Mouse (Mus musculus): ENCODE results near the gene Pomgnt2. TPM values are rescaled to one million over a fixed set of nuclear protein-coding genes. Genes with fewer than 3 reads are reported as not detected.
"Not testable (repeated sequence)": the region's sequence is repeated elsewhere in the genome, so short reads cannot be mapped to it uniquely, and the experiment has no call there.

Gene Pomgnt2
- polyA plus RNA-seq, 1 experiment from 2014 or later, result 5.1 TPM

DNA sequence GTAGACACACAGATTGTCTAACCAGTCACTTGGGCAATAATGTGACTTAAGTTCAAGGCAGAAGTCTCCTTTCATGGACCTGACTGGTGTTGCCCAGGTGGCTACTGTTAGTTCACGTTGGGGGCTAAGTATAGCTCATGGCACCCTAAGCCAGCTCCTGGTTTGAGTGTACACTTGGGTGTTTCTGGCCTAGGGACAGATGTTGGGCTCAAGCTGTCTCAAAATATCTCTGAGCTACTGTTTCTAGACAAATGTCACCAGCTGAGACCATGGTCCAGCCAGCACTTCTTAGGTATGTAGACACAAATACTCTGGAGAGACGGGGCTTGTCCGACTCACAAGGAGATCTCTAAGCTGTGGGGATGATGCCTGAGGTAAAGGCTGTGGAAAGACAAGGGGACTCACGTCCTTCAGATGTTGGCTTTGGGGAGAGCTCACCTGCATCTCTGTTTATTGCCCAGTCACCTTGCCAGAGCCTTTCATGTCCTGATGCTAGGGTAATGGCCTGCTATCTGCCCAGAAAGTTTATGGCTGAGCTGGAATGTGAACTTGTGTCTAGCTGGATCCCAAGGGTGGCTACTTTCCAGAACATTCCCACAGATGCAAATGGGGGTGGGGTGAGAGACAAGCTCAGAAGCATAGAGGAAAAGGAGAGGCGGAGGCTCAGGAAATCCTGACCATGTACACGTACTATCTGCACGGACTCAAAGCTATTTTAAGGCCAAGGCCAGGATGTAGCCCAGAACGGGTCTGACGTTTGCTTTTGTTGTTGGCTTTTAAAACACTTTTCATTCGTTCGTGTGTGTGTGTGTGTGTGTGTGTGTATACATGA is 31.2 kb upstream of the Pomgnt2 start:
- Histone ChIP-seq H3K9ac (ENCODE audit: low read depth, low read length) (no peak overlapping the region), H3K27me3 (replicated peaks; ENCODE audit: control insufficient read depth, insufficient read depth, low read length) (no peaks in the 10 kb centered on the region), H3K9me3 (ENCODE audit: control insufficient read depth, low read length) (no peaks in the 10 kb centered on the region), H3K4me2 (no peak overlapping the region), H3K27ac (ENCODE audit: low read depth, low read length) (no peak overlapping the region), H3K4me3 (ENCODE audit: low read depth, low read length) (no peak overlapping the region), H3K36me3 (ENCODE audit: control insufficient read depth, insufficient read depth, low read length) (no peaks in the 10 kb centered on the region), H3K4me1 (replicated peaks; ENCODE audit: control insufficient read depth, insufficient read depth, low read length) (peaks cover 10% of the 10 kb centered on the region)
- 58% methylated on average over 11 of the region's 11 CpGs for WGBS
- ATAC-seq (replicated peaks; ENCODE audit: low FRiP score), result no peak
- no peak for DNase-seq (ENCODE audit: low spot score)

DNA sequence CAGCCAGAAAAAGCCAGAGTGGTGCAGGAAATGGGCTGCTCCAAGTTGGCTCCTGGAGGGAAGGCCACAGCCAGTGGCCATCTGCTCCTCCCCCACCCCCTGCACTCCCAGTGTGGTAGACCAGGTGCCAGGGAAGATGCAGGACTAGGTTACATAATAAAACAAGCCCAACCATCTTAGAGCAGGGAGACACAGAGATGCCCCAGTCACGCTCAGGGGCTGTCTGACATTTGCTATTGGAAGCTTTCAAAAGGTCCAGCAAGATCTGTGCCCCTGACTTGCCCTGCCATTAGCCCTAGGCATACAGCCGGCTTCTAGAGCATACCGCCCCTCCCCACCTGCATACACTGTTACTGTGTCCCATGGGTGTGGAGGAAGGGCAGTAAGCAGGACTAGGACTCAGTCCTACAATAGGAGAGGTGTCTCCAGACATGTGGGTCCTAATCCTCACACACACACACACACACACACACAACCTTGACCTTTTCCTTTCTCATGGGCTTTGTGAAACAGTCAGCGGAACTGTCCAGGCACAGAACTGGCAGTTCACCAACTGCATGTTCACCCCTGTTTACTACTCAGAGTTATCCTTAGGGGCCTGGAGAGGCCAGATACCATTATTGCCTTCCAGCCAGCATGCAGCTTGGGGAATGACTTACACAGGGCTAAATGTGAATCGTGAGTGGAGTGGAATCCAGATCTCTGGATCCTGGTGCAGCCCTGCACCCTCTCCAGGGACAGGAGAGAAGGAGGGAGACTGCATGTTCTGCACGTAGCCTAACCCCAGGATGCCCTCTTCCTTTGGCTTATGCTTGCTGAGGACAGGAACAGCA is 30.4 kb upstream of the Pomgnt2 start:
- peaks cover 10% of the 10 kb centered on the region for H3K4me1 ChIP-seq (replicated peaks; ENCODE audit: control insufficient read depth, insufficient read depth, low read length)
- ATAC-seq (replicated peaks; ENCODE audit: low FRiP score), result no peak
- WGBS, result 66% methylated on average over 6 of the region's 6 CpGs

DNA sequence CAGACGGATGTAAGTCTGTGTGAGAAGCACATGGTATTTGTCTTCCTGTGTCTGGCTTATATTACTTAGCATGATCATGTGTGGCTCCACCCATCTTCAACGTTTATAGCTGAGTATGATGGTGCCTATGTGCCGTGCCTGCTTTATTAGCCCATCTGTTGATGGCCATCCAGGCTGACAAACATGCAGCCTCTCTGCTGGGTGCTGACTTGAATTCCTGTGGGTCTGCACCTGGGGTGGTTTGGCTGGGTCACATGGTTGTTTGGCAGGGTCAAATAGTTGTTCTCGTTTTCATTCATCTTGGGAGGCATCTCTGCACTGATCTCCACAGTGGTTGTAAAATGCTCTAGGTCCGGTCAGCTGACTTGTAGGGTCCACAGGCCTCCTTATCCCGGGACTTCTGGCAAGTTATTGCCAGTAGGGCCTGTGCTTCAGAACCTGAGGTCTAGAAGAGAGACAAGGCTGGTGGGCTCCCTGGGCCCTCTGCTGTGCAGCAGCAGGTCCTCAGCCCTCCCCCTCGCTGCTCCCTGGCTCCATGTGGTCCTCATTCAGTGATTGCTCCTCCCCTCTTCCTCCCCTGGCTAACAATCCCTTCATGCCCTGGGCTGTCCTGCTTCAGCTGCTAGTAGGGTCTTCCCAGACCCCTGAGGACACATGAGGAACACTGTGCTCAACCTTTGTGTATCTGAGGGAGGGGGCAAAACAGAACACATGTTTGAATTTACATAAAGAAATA is 29.1 kb upstream of the Pomgnt2 start:
- Histone ChIP-seq H3K27me3 (replicated peaks; ENCODE audit: control insufficient read depth, insufficient read depth, low read length) (no peaks in the 10 kb centered on the region), H3K36me3 (ENCODE audit: control insufficient read depth, insufficient read depth, low read length) (no peaks in the 10 kb centered on the region), H3K9ac (ENCODE audit: low read depth, low read length) (no peak overlapping the region), H3K4me3 (ENCODE audit: low read depth, low read length) (no peak overlapping the region), H3K9me3 (ENCODE audit: control insufficient read depth, low read length) (no peaks in the 10 kb centered on the region), H3K4me2 (no peak overlapping the region), H3K4me1 (replicated peaks; ENCODE audit: control insufficient read depth, insufficient read depth, low read length) (peaks cover 10% of the 10 kb centered on the region), H3K27ac (ENCODE audit: low read depth, low read length) (peak overlapping the region; percentile 11; the same call in 1 of the 2 replicates)
- WGBS, result 65% methylated on average over 7 of the region's 7 CpGs
- DNase-seq (ENCODE audit: low spot score), result no peak
- ATAC-seq (replicated peaks; ENCODE audit: low FRiP score), result no peak

More for the DNA sequence above, 30.4 kb upstream of the Pomgnt2 start:
- Histone ChIP-seq H3K27me3 (replicated peaks; ENCODE audit: control insufficient read depth, insufficient read depth, low read length) (no peaks in the 10 kb centered on the region), H3K27ac (ENCODE audit: low read depth, low read length) (peak overlapping the region; percentile 16), H3K4me3 (ENCODE audit: low read depth, low read length) (no peak overlapping the region), H3K9me3 (ENCODE audit: control insufficient read depth, low read length) (no peaks in the 10 kb centered on the region), H3K9ac (ENCODE audit: low read depth, low read length) (no peak overlapping the region), H3K36me3 (ENCODE audit: control insufficient read depth, insufficient read depth, low read length) (no peaks in the 10 kb centered on the region), H3K4me2 (no peak overlapping the region)
- DNase-seq (ENCODE audit: low spot score), result no peak

DNA sequence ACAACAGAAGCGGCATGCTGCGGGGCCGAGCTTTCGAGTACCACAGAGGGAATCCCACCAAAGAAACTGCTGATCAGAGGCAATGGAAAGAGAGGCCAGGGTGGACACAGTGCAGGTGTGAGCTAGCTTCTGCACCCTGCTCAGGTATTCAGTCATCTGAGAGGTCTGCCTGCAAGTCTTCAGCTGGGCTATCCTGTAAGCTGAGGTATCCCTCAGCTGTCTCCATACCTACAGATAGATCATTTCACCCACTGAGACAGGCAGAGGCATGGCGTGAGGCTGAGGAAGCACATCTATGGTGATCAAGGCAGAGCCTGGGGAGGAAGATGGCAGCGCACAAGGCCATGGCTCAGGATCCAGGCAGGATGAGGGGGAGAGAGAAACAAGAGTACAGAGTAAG is 27.5 kb upstream of the Pomgnt2 start:
- Histone ChIP-seq H3K27ac (ENCODE audit: low read depth, low read length) (no peak overlapping the region), H3K27me3 (replicated peaks; ENCODE audit: control insufficient read depth, insufficient read depth, low read length) (no peaks in the 10 kb centered on the region), H3K4me3 (ENCODE audit: low read depth, low read length) (no peak overlapping the region), H3K4me2 (no peak overlapping the region), H3K9ac (ENCODE audit: low read depth, low read length) (no peak overlapping the region), H3K9me3 (ENCODE audit: control insufficient read depth, low read length) (no peaks in the 10 kb centered on the region), H3K36me3 (ENCODE audit: control insufficient read depth, insufficient read depth, low read length) (no peaks in the 10 kb centered on the region), H3K4me1 (replicated peaks; ENCODE audit: control insufficient read depth, insufficient read depth, low read length) (peaks cover 10% of the 10 kb centered on the region)
- 88% methylated on average over 6 of the region's 6 CpGs for WGBS
- DNase-seq (ENCODE audit: low spot score), result no peak
- no peak for ATAC-seq (replicated peaks; ENCODE audit: low FRiP score)

DNA sequence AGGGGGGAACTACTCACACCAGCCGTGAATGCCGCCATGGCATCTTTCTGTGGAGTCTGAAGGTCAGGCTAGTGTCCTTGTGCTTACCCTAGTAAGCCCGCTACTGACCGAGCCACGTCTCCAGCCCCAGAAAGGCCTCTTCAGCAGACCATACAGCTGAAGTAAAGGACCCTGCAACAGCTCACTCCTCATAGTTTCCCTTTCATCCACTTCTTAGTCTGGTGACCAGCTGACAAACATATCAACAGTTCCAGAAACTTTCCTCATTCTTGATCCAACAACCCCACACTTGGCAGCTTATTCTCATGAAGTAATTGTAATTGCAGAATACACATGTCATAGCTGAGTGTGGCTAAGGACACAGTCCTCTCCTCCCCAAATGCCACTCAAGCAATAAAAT is 27.0 kb upstream of the Pomgnt2 start:
- H3K9ac ChIP-seq (ENCODE audit: low read depth, low read length), result no peak overlapping the region
- peaks cover 10% of the 10 kb centered on the region for H3K4me1 ChIP-seq (replicated peaks; ENCODE audit: control insufficient read depth, insufficient read depth, low read length)
- no peaks in the 10 kb centered on the region for H3K36me3 ChIP-seq (ENCODE audit: control insufficient read depth, insufficient read depth, low read length)
- no peak overlapping the region for H3K4me2 ChIP-seq
- no peak overlapping the region for H3K4me3 ChIP-seq (ENCODE audit: low read depth, low read length)
- H3K27me3 ChIP-seq (replicated peaks; ENCODE audit: control insufficient read depth, insufficient read depth, low read length), result no peaks in the 10 kb centered on the region
- no peaks in the 10 kb centered on the region for H3K9me3 ChIP-seq (ENCODE audit: control insufficient read depth, low read length)
- 85% methylated on average over 5 of the region's 5 CpGs for WGBS
- no peak for DNase-seq (ENCODE audit: low spot score)
- ATAC-seq (replicated peaks; ENCODE audit: low FRiP score), result no peak
- H3K27ac ChIP-seq (ENCODE audit: low read depth, low read length), result no peak overlapping the region

DNA sequence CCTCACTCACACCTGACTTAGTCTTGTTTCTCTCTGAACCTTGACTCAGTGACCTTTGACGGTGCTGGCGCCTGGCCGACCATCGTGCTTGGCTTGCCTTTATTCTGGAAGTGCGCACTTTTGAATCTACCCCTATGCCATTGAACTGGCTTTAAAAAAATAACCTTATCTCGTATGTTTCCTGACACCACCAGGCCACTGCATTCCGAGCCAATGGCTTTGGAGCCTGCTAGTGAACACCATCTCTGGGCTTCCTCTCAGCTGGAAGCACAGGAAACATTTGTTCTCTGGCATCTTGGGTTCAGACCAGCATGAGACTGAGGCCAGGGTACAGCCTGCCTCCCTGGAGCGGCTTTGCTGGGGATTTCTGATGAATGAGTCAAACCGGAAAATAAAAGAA is 25.9 kb upstream of the Pomgnt2 start:
- peaks cover 10% of the 10 kb centered on the region for H3K4me1 ChIP-seq (replicated peaks; ENCODE audit: control insufficient read depth, insufficient read depth, low read length)
- 0 out of 2 replicates have a peak, but pooled peaks have one; percentile 39 for ATAC-seq (replicated peaks; ENCODE audit: low FRiP score)

DNA sequence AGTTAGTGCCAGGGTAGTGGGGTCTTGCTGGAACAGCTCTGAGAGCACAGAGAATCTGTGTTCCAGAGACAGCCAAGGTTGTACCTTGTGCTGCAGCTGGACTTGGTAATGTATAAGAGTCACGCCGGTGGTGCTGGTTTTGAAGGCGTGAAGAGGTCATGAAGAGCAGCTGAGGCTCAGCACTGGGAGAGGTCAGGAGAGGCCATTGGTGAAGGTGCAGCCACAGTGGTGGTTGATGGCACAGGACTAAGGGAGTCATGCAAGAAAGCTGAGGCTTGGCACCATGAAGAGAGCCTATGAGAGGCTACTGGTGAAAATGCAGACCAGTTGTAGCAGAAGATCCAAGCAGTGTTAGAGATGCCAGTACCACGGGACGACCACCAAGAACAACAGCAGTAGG is 24.7 kb upstream of the Pomgnt2 start:
- H3K9ac ChIP-seq (ENCODE audit: low read depth, low read length), result no peak overlapping the region
- no peak overlapping the region for H3K4me2 ChIP-seq
- H3K9me3 ChIP-seq (ENCODE audit: control insufficient read depth, low read length), result no peaks in the 10 kb centered on the region
- no peak for DNase-seq (ENCODE audit: low spot score)
- ATAC-seq (replicated peaks; ENCODE audit: low FRiP score), result no peak
- no peak overlapping the region for H3K4me3 ChIP-seq (ENCODE audit: low read depth, low read length)
- no peak overlapping the region for H3K27ac ChIP-seq (ENCODE audit: low read depth, low read length)
- peaks cover 4% of the 10 kb centered on the region; the same call in 1 of the 2 replicates for H3K4me1 ChIP-seq (replicated peaks; ENCODE audit: control insufficient read depth, insufficient read depth, low read length)
- 82% methylated on average over 5 of the region's 5 CpGs for WGBS
- H3K27me3 ChIP-seq (replicated peaks; ENCODE audit: control insufficient read depth, insufficient read depth, low read length), result no peaks in the 10 kb centered on the region
- H3K36me3 ChIP-seq (ENCODE audit: control insufficient read depth, insufficient read depth, low read length), result no peaks in the 10 kb centered on the region

More for the DNA sequence above, 25.9 kb upstream of the Pomgnt2 start:
- H3K9ac ChIP-seq (ENCODE audit: low read depth, low read length), result no peak overlapping the region
- no peak overlapping the region for H3K4me2 ChIP-seq
- no peak for DNase-seq (ENCODE audit: low spot score)
- 43% methylated on average over 9 of the region's 9 CpGs for WGBS
- no peaks in the 10 kb centered on the region for H3K36me3 ChIP-seq (ENCODE audit: control insufficient read depth, insufficient read depth, low read length)
- no peaks in the 10 kb centered on the region for H3K9me3 ChIP-seq (ENCODE audit: control insufficient read depth, low read length)
- no peak overlapping the region for H3K4me3 ChIP-seq (ENCODE audit: low read depth, low read length)
- no peak overlapping the region for H3K27ac ChIP-seq (ENCODE audit: low read depth, low read length)
- no peaks in the 10 kb centered on the region for H3K27me3 ChIP-seq (replicated peaks; ENCODE audit: control insufficient read depth, insufficient read depth, low read length)

DNA sequence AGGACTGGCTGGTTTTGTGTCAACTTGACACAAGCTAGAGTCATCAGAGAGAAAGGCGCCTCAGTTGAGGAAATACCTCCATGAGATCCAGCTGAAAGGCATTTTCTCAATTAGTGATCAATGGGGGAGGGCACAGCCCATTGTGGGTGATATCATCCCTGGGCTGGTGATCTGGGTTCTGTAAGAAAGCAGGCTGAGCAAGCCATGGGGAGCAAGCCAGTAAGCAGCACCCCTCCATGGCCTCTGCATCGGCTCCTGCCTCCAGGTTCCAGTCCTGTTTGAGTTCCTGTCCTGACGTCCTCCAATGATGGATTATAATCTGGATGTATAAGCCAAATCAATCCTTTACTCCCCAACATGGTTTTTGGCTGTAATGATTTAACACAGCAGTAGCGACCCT is 24.3 kb upstream of the Pomgnt2 start:
- H3K27ac ChIP-seq (ENCODE audit: low read depth, low read length); H3K4me2 ChIP-seq; DNase-seq (ENCODE audit: low spot score); H3K9me3 ChIP-seq (ENCODE audit: control insufficient read depth, low read length); H3K4me1 ChIP-seq (replicated peaks; ENCODE audit: control insufficient read depth, insufficient read depth, low read length); H3K9ac ChIP-seq (ENCODE audit: low read depth, low read length); ATAC-seq (replicated peaks; ENCODE audit: low FRiP score); H3K36me3 ChIP-seq (ENCODE audit: control insufficient read depth, insufficient read depth, low read length); H3K4me3 ChIP-seq (ENCODE audit: low read depth, low read length); H3K27me3 ChIP-seq (replicated peaks; ENCODE audit: control insufficient read depth, insufficient read depth, low read length): not testable (repeated sequence)
- 77% methylated on average over 4 of the region's 4 CpGs for WGBS
